Mouse (Mus musculus): Measurements from ENCODE around the gene Rpl18a. TPM values are rescaled to one million over a fixed set of nuclear protein-coding genes. Genes with fewer than 3 reads are reported as not detected.
"Not testable (repeated sequence)": the region's sequence is repeated elsewhere in the genome, so short reads cannot be mapped to it uniquely, and the experiment has no call there.

Rpl18a gene
- polyA plus RNA-seq, 1 experiment from 2014 or later, result 2,364 TPM

- Histone ChIP-seq H3K4me1 (peaks cover 17% of the 10 kb centered on the region), H3K4me2 (replicated peaks) (no peak overlapping the region), H3K36me3 (no peaks in the 10 kb centered on the region), H3K9me3 (no peaks in the 10 kb centered on the region), H3K27ac (no peak overlapping the region), H3K4me3 (no peak overlapping the region), H3K27me3 (replicated peaks) (peaks cover 7% of the 10 kb centered on the region; the same call in 1 of the 2 replicates), H3K9ac (no peak overlapping the region)
- ATAC-seq (ENCODE audit: low FRiP score, low read depth), result no peak
- 79% methylated on average over 2 of the region's 2 CpGs for WGBS
Measured at GRCm38 (mm10) chr8:70900872-70901387, 3.7 kb upstream of the Rpl18a start.

DNA sequence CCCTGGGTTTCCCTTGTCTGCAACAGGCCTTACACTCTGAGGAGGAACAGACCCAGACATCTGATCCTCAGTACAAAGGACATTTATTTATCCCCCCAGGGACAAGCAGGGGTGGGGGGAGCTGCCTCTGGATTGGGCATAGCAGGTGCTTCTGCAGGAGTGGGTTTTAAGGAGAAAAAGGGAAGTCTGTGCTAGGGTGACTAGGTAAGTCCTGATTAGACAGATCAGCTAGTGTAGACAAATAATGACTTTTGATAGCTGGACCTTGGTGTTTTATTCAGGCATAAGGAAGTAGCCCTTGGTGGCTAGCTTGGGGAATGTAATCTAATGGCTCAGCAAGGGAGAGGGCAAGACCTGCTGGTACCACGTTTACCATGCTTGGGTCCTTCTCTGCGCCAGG is 2.0 kb upstream of the Rpl18a start:
- Histone ChIP-seq H3K27ac (no peak overlapping the region), H3K4me1 (peaks cover 16% of the 10 kb centered on the region), H3K27me3 (replicated peaks) (peaks cover 12% of the 10 kb centered on the region), H3K9ac (no peak overlapping the region), H3K9me3 (no peaks in the 10 kb centered on the region), H3K4me3 (no peak overlapping the region), H3K36me3 (peaks cover 17% of the 10 kb centered on the region), H3K4me2 (replicated peaks) (no peak overlapping the region)
- ATAC-seq (ENCODE audit: low FRiP score, low read depth), result no peak
- WGBS, result 93% methylated on average over 2 of the region's 2 CpGs

DNA sequence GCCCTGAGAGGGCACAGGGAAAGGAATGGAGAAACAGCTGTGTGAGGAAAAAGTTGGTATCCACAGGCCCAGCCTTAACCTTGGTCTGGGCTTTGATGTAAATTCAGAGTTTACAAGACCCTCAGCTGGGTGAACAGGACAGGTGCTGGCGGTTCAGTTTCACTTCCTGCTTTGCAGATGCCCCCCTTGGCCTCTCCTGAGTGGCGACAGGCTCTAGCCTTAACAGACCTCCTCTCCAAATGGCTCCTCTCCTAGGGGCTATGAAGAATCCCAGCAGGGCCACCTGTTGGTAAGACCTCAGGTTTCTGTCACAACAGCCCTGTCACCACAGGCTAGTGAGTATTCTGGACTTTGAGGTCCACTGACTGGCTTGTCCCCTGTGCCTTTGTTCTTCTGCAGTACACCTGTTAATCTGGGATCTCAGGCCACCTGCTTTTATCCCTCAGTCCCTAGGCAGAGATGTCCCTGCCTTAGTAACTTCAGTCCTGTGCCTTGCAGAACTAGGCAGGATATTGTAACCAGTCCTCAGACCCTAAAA is 1.5 kb upstream of the Rpl18a start:
- no peak for ATAC-seq (ENCODE audit: low FRiP score, low read depth)
- no peaks in the 10 kb centered on the region for H3K9me3 ChIP-seq

GRCm38 (mm10) chr8:70897681-70898413 is 635 bp upstream of the Rpl18a start:
- WGBS, result under 1% methylated on average over 20 of the region's 20 CpGs
- peaks cover 18% of the 10 kb centered on the region for H3K27me3 ChIP-seq (replicated peaks)
- peak overlapping the region; percentile 58 for H3K9ac ChIP-seq
- ATAC-seq (ENCODE audit: low FRiP score, low read depth), result peak; percentile 67
- peaks cover 16% of the 10 kb centered on the region for H3K4me1 ChIP-seq
- no peak overlapping the region for H3K27ac ChIP-seq
- no peaks in the 10 kb centered on the region for H3K9me3 ChIP-seq
- H3K36me3 ChIP-seq, result peaks cover 23% of the 10 kb centered on the region
- H3K4me2 ChIP-seq (replicated peaks), result peak overlapping the region; percentile 93
- H3K4me3 ChIP-seq, result peak overlapping the region; percentile 87

More for the DNA sequence above, 1.5 kb upstream of the Rpl18a start:
- Histone ChIP-seq H3K4me1 (peaks cover 16% of the 10 kb centered on the region), H3K4me3 (no peak overlapping the region), H3K4me2 (replicated peaks) (peak overlapping the region; percentile 93), H3K9ac (peak overlapping the region; percentile 27; the same call in 1 of the 2 replicates), H3K27me3 (replicated peaks) (peaks cover 17% of the 10 kb centered on the region), H3K36me3 (peaks cover 22% of the 10 kb centered on the region), H3K27ac (no peak overlapping the region)
- WGBS, result 57% methylated on average over 2 of the region's 2 CpGs

GRCm38 (mm10) chr8:70896316-70897020 is 744 bp downstream of the Rpl18a start:
- Histone ChIP-seq H3K36me3 (peaks cover 23% of the 10 kb centered on the region), H3K27ac (no peak overlapping the region), H3K9ac (peak overlapping the region; percentile 90), H3K4me1 (peaks cover 26% of the 10 kb centered on the region), H3K27me3 (replicated peaks) (peaks cover 32% of the 10 kb centered on the region), H3K4me3 (peak overlapping the region; percentile 87), H3K4me2 (replicated peaks) (peak overlapping the region; percentile 93), H3K9me3 (no peaks in the 10 kb centered on the region)
- no peak for ATAC-seq (ENCODE audit: low FRiP score, low read depth)
- 5% methylated on average over 25 of the region's 25 CpGs for WGBS

- Histone ChIP-seq H3K9ac (peak overlapping the region; percentile 90), H3K4me1 (peaks cover 26% of the 10 kb centered on the region), H3K36me3 (peaks cover 25% of the 10 kb centered on the region), H3K4me2 (replicated peaks) (peak overlapping the region; percentile 93), H3K4me3 (peak overlapping the region; percentile 87), H3K27me3 (replicated peaks) (peaks cover 39% of the 10 kb centered on the region)
- 83% methylated on average over 24 of the region's 24 CpGs for WGBS
- H3K9me3 ChIP-seq; ATAC-seq (ENCODE audit: low FRiP score, low read depth); H3K27ac ChIP-seq: not testable (repeated sequence)
Measured at GRCm38 (mm10) chr8:70895571-70896259, 1.5 kb downstream of the Rpl18a start.

- ATAC-seq (ENCODE audit: low FRiP score, low read depth), result no peak
- 90% methylated on average over 8 of the region's 8 CpGs for WGBS
- Histone ChIP-seq H3K4me1 (peaks cover 26% of the 10 kb centered on the region), H3K27me3 (replicated peaks) (peaks cover 47% of the 10 kb centered on the region), H3K9ac (no peak overlapping the region), H3K9me3 (no peaks in the 10 kb centered on the region), H3K27ac (no peak overlapping the region), H3K4me2 (replicated peaks) (no peak overlapping the region), H3K36me3 (peaks cover 26% of the 10 kb centered on the region), H3K4me3 (no peak overlapping the region)
Measured at GRCm38 (mm10) chr8:70894771-70895545, 2.3 kb downstream of the Rpl18a start.

DNA sequence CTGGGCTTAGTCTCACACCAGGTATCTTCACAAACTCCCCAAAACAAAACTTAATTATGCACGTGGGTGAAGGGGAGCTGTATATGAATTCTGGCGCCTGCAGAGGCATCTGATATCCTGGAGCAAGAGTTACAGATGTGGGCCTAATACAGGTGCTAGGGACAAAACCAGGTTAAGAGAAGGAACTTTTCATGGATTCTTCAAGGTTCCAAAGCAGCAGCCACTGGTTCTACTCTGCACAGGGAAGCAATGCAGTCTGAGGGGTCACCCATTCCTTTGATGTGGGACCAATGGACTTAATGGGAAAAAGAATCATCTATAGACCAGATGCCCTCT is 2.9 kb downstream of the Rpl18a start:
- Histone ChIP-seq H3K4me1 (peaks cover 26% of the 10 kb centered on the region), H3K36me3 (peaks cover 26% of the 10 kb centered on the region), H3K4me2 (replicated peaks) (no peak overlapping the region), H3K4me3 (no peak overlapping the region), H3K9ac (no peak overlapping the region), H3K9me3 (no peaks in the 10 kb centered on the region), H3K27me3 (replicated peaks) (peaks cover 52% of the 10 kb centered on the region), H3K27ac (no peak overlapping the region)
- no peak for ATAC-seq (ENCODE audit: low FRiP score, low read depth)
- WGBS, result 66% methylated on average over 2 of the region's 2 CpGs

DNA sequence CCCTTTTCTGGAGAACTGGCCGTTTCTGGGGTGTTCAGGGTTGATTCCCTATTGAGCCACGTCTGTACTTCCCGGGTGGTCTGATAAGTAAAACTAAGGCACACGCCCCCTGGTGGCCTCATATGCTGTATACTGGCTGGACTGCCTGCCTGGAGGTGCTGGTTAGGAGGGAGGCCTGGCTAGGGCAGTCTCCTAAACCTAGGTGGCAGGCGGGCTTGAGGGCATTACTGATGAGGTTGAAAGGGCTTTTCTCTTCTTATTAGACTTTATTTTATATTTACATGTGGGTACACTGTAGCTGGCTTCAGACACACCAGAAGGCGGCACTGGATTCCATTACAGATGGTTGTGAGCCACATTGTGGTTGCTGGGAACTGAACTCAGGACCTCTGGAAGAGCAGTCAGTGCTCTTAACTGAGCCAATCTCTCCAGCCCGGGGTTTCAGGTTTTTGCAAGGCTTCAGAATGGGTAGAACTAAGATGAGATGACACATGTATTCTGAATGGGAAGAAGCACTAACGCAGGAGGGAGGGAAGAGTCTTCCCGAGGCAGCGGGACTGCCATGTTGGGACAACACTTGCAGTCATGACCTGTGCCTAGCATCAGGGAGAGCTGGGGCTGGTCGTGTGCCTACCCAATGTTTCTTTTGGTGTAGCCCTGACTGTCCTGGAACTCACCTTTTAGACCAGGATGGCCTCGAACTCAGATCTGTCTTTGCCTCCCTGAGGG is 3.4 kb downstream of the Rpl18a start:
- H3K27ac ChIP-seq, result no peak overlapping the region
- H3K9me3 ChIP-seq, result no peaks in the 10 kb centered on the region
- ATAC-seq (ENCODE audit: low FRiP score, low read depth), result no peak; the same call in 1 of the 2 replicates
- H3K9ac ChIP-seq, result no peak overlapping the region
- peaks cover 56% of the 10 kb centered on the region for H3K27me3 ChIP-seq (replicated peaks)
- 26% methylated on average over 12 of the region's 12 CpGs for WGBS
- peaks cover 26% of the 10 kb centered on the region for H3K36me3 ChIP-seq
- no peak overlapping the region for H3K4me3 ChIP-seq
- peaks cover 26% of the 10 kb centered on the region for H3K4me1 ChIP-seq
- no peak overlapping the region for H3K4me2 ChIP-seq (replicated peaks)

DNA sequence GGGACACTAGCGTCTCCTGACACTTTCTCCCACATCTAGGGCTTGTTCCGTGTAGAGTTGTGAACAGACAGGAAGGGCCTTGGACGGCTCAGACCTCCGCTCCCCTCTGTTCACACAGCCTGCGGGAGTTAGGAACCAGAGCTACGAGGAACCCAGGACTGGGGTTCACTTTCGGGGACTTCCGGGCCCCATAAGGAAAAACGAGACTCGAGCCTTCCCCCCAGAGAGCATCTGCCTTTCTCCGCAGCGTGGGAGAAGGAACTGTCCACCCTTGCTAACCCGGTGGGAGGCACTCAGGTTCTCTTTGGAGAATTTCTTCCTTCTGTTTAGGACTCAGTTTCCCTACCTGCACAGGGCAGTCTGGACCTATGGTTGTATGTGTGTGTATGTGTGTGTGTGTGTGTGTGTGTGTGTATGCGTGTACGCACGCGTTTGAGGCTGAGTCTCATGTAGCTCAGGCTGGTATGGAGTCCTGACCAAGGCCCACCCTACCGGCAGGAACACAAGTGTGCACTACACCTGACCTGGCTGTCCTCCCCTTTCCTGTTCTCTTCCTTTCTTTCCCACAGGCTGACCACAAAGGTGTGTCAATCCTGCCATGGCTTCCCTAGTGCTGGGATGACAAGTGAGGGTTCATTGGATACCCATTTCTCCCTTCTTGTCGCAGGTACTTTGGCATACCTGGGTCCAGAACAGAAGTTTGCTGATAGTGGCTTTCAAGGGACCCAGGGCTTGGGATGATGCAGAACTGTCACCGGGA is 4.1 kb downstream of the Rpl18a start:
- Histone ChIP-seq H3K4me1 (peaks cover 21% of the 10 kb centered on the region), H3K4me2 (replicated peaks) (peak overlapping the region; percentile 53), H3K27me3 (replicated peaks) (peaks cover 63% of the 10 kb centered on the region), H3K9ac (peak overlapping the region; percentile 51; the same call in 1 of the 2 replicates), H3K27ac (no peak overlapping the region), H3K4me3 (peak overlapping the region; percentile 28), H3K9me3 (no peaks in the 10 kb centered on the region), H3K36me3 (peaks cover 26% of the 10 kb centered on the region)
- 26% methylated on average over 20 of the region's 20 CpGs for WGBS
- ATAC-seq (ENCODE audit: low FRiP score, low read depth), result no peak
